Mouse (Mus musculus) adrenal gland, postnatal 0 days (tissue): ENCODE measurements around the gene Gabrr2. TPM values are rescaled to one million over a fixed set of nuclear protein-coding genes. Genes with fewer than 3 reads are reported as not detected.

Experiments
- polyA plus RNA-seq: library from polyadenylated mRNA; unstranded; fragments of >200 nt; fragmentation: Nextera tagmentation; extraction: Ambion mirVana; gene quantifications from 2 replicates; pipeline ENCODE4 v1.2.1, GENCODE M21; 2015

Gene Gabrr2
- polyA plus RNA-seq, result not detected in 2 replicates

GRCm38 (mm10) chr4:33062981-33063380 lies at the start of gene Gabrr2:
Gabrr2 (plus strand) TSS chr4:33062999.

GRCm38 (mm10) chr4:33031195-33031960 lies 31.4 kb upstream of the Gabrr2 start, which contains the start of gene Ube2j1:
Ube2j1 (plus strand) TSS chr4:33031416.

DNA sequence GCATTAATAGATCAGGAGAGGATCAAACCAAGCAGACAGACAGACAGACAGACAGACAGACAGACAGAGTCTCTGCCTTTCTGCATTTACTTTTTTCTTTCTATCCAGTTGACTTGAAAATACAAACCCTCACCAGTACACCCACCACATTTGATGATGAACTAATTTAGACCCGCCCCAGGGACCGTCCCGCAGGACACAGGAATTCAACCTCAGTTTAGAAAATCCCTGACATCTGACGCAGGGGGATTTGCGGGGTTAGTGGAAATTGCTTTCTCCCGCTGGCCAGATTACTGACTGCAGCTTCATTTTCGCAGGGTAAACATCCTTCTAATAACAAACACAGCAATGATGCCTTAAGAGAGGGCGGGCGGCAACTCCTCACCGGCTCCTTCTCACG lies 69.4 kb downstream of the Gabrr2 start, which contains the start of gene Gabrr1:
Gene Gabrr1 (plus strand): TSS at position 301 of the 400 bp plus-strand sequence.

Other genes starting within 250 kb of the Gabrr2 start
- 4.2 and 9.2 TPM in 2 replicates for gene Ankrd6, start 112.2 kb upstream of the Gabrr2 start, polyA plus RNA-seq
- 4.7 and 5.9 TPM in 2 replicates for gene Rragd, start 80.0 kb upstream of the Gabrr2 start, polyA plus RNA-seq
- gene Ube2j1, start 31.6 kb upstream of the Gabrr2 start, polyA plus RNA-seq, result 36.9 and 42.5 TPM in 2 replicates
- gene Gabrr1, start 69.5 kb downstream of the Gabrr2 start, polyA plus RNA-seq, result not detected in 2 replicates
- 3.1 and 6.3 TPM in 2 replicates for gene Pm20d2, start 126.7 kb downstream of the Gabrr2 start, polyA plus RNA-seq
- 6.7 and 10.8 TPM in 2 replicates for gene Srsf12, start 146.0 kb downstream of the Gabrr2 start, polyA plus RNA-seq
- gene Pnrc1, start 227.2 kb downstream of the Gabrr2 start, polyA plus RNA-seq, result 118 and 152 TPM in 2 replicates
- gene Rngtt, start 247.3 kb downstream of the Gabrr2 start, polyA plus RNA-seq, result 12.0 and 20.9 TPM in 2 replicates